Mouse (Mus musculus) liver, embryonic 14.5 days (tissue): ENCODE measurements around the gene Tbcb. TPM values are rescaled to one million over a fixed set of nuclear protein-coding genes. Genes with fewer than 3 reads are reported as not detected.

ENCODE experiments used
- ATAC-seq: fragments of 200-750 bp; cut with Nextera tagmentation; 2 replicates; pipeline ENCODE4 v1.8.0; 2017; ENCODE audit warnings: moderate number of reproducible peaks, mild to moderate bottlenecking, moderate library complexity; ENCODE audit not compliant: insufficient read depth
- DNase-seq, 3 experiments: peaks; one replicate each; pipeline ENCODE4 v3.0.0-alpha.2; 2012 to 2013; ENCODE audit warnings: low read depth in 3 of 3, low spot score in 3 of 3
- H3K27ac ChIP-seq: fragments of 300-500 bp; sonication (generic); 2 replicates; pipeline ENCODE4 v1.5.1; 2014; ENCODE audit warnings: moderate library complexity, mild to moderate bottlenecking, control low read depth, inconsistent platforms
- H3K27me3 ChIP-seq: fragments of 300-500 bp; sonication (generic); 2 replicates; pipeline ENCODE4 v1.6.1; 2014; ENCODE audit warnings: mild to moderate bottlenecking, low read length, moderate library complexity; ENCODE audit not compliant: control insufficient read depth, insufficient read depth
- H3K36me3 ChIP-seq: fragments of 300-500 bp; sonication (generic); replicated peaks from 2 replicates; pipeline ENCODE4 v1.6.1; 2014; ENCODE audit warnings: low read depth; ENCODE audit not compliant: control insufficient read depth, insufficient read depth
- H3K4me1 ChIP-seq, 2 experiments: fragments of 200-500 bp in 1 of 2; fragments of 300-500 bp in 1 of 2; sonication (generic) in 1 of 2; replicated peaks; 2 replicates each; pipeline ENCODE4 v1.6.1; 2012 to 2014; ENCODE audit warnings: antibody characterized with exemption in 1 of 2, inconsistent platforms in 1 of 2, low read length in 1 of 2; ENCODE audit not compliant: control insufficient read depth in 2 of 2, insufficient read depth in 2 of 2
- H3K4me2 ChIP-seq: fragments of 300-500 bp; sonication (generic); 2 replicates; pipeline ENCODE4 v1.6.1; 2014; ENCODE audit warnings: low read depth, mild to moderate bottlenecking, control low read depth, moderate library complexity
- H3K4me3 ChIP-seq, 2 experiments: fragments of 200-500 bp in 1 of 2; fragments of 300-500 bp in 1 of 2; sonication (generic) in 1 of 2; 2 replicates each; pipeline ENCODE4 v1.5.1; 2012 to 2014; ENCODE audit warnings: low read depth in 2 of 2, low read length in 2 of 2, mild to moderate bottlenecking in 2 of 2, control low read depth in 1 of 2, inconsistent platforms in 1 of 2, moderate library complexity in 1 of 2; ENCODE audit not compliant: insufficient read depth in 1 of 2
- H3K9ac ChIP-seq: fragments of 300-500 bp; sonication (generic); replicated peaks from 2 replicates; pipeline ENCODE4 v1.6.1; 2014; ENCODE audit warnings: mild to moderate bottlenecking, control low read depth, moderate library complexity
- H3K9me3 ChIP-seq: fragments of 300-500 bp; sonication (generic); 2 replicates; pipeline ENCODE4 v1.6.1; 2016; ENCODE audit warnings: low read length, mixed read lengths; ENCODE audit not compliant: control insufficient read depth
- CTCF ChIP-seq: IDR thresholded peaks from 2 replicates; pipeline ENCODE4 v1.5.1; 2016; ENCODE audit warnings: antibody characterized with exemption, low read depth, control low read depth
- EP300 ChIP-seq: IDR thresholded peaks from 2 replicates; pipeline ENCODE4 v1.6.1; 2016; ENCODE audit warnings: antibody characterized with exemption, low read depth
- WGBS: fragments of 180-500 bp; shearing (Covaris S2); extraction: QIAGEN DNeasy Blood & Tissue Kit; methylation state at CpG from one replicate; pipeline ENCODE4 v1.1.7; 2014; ENCODE audit not compliant: insufficient replicate concordance; 5-methylcytosine and 5-hydroxymethylcytosine counted together
- polyA plus RNA-seq, 2 experiments: library from polyadenylated mRNA; depleted of rRNA in 1 of 2; stranded (reverse) in 1 of 2; unstranded in 1 of 2; fragments of >200 nt; fragmentation: Nextera tagmentation in 1 of 2; extraction: Ambion mirVana in 1 of 2; gene quantifications; 2 replicates each; pipeline versions ENCODE4 v1.2.1 to v1.2.3; 2012 to 2014

Tbcb gene
- polyA plus RNA-seq, 2 experiments: 24.4 to 44.8 TPM

- Histone ChIP-seq H3K9ac (peak overlapping the region; percentile 16; the same call in 1 of the 2 replicates), H3K27ac (no peak overlapping the region), H3K9me3 (no peaks in the 10 kb centered on the region), H3K4me2 (peak overlapping the region; percentile 89), H3K4me1 (peaks cover 9 to 15% of the 10 kb centered on the region in 2 experiments), H3K27me3 (no peaks in the 10 kb centered on the region), H3K4me3 (peak overlapping the region in 1 of 2 experiments; percentile 82; a peak in 3 of 4 replicates), H3K36me3 (peaks cover 11% of the 10 kb centered on the region)
- 59% methylated on average over 6 of the region's 6 CpGs for WGBS
- DNase-seq (no peak), ATAC-seq (no peak)
- TF ChIP-seq CTCF (no peak), EP300 (no peak)
These were observed 36.6 kb downstream of the Tbcb start for GRCm38 (mm10) chr7:30195461-30195860.

- peaks cover 16% of the 10 kb centered on the region for H3K36me3 ChIP-seq
- under 1% methylated on average over 28 of the region's 28 CpGs for WGBS
- H3K27me3 ChIP-seq: no peaks in the 10 kb centered on the region
- DNase-seq (peak; percentile 90 to 92 (median 90)), ATAC-seq (peak; percentile 87)
- peak overlapping the region; percentile 82 to 85 for H3K4me3 ChIP-seq
- no peak for TF ChIP-seq CTCF
- no peak for TF ChIP-seq EP300
- peak overlapping the region; percentile 89 for H3K4me2 ChIP-seq
- peak overlapping the region; percentile 89 for H3K9ac ChIP-seq
- peaks cover 9 to 15% of the 10 kb centered on the region in 2 experiments for H3K4me1 ChIP-seq
- H3K9me3 ChIP-seq: no peaks in the 10 kb centered on the region
- peak overlapping the region; percentile 64 for H3K27ac ChIP-seq
These were observed 37.2 kb downstream of the Tbcb start for GRCm38 (mm10) chr7:30194884-30195283.

- DNase-seq: peak in 1 of 3 experiments; percentile 47
- TF ChIP-seq CTCF: no peak
- TF ChIP-seq EP300: no peak
These were observed 37.8 kb downstream of the Tbcb start for GRCm38 (mm10) chr7:30194101-30194831.

GRCm38 (mm10) chr7:30193581-30194100 is 38.4 kb downstream of the Tbcb start:
- ATAC-seq: peak; percentile 77
- Histone ChIP-seq H3K9me3 (no peaks in the 10 kb centered on the region), H3K36me3 (peaks cover 21% of the 10 kb centered on the region), H3K4me1 (peaks cover 9 to 15% of the 10 kb centered on the region in 2 experiments), H3K27ac (peak overlapping the region; percentile 66), H3K4me2 (peak overlapping the region; percentile 89), H3K27me3 (no peaks in the 10 kb centered on the region), H3K4me3 (peak overlapping the region; percentile 82 to 85), H3K9ac (peak overlapping the region; percentile 89)
- WGBS: 1% methylated on average over 26 of the region's 26 CpGs
- DNase-seq: peak; percentile 75 to 77 (median 75)
- TF ChIP-seq CTCF (no peak), EP300 (no peak)

More at GRCm38 (mm10) chr7:30194101-30194831, 37.8 kb downstream of the Tbcb start:
- peaks cover 9 to 15% of the 10 kb centered on the region in 2 experiments for H3K4me1 ChIP-seq
- peaks cover 18% of the 10 kb centered on the region for H3K36me3 ChIP-seq
- peak; percentile 52 for ATAC-seq
- H3K27ac ChIP-seq: peak overlapping the region; percentile 64
- H3K27me3 ChIP-seq: no peaks in the 10 kb centered on the region
- peak overlapping the region; percentile 89 for H3K9ac ChIP-seq
- peak overlapping the region; percentile 82 to 85 for H3K4me3 ChIP-seq
- no peaks in the 10 kb centered on the region for H3K9me3 ChIP-seq
- H3K4me2 ChIP-seq: peak overlapping the region; percentile 89
- WGBS: under 1% methylated on average over 26 of the region's 26 CpGs

- WGBS: 64% methylated on average over 9 of the region's 9 CpGs
- Histone ChIP-seq H3K27me3 (no peaks in the 10 kb centered on the region), H3K27ac (peak overlapping the region; percentile 66), H3K4me2 (peak overlapping the region; percentile 89), H3K4me3 (peak overlapping the region; percentile 29 to 82; a peak in 2 of 4 replicates), H3K36me3 (peaks cover 26% of the 10 kb centered on the region), H3K4me1 (peaks cover 9 to 15% of the 10 kb centered on the region in 2 experiments), H3K9ac (peak overlapping the region; percentile 89), H3K9me3 (no peaks in the 10 kb centered on the region)
- TF ChIP-seq EP300: no peak
- TF ChIP-seq CTCF: no peak
- no peak for DNase-seq
- ATAC-seq: no peak
These were observed 39.1 kb downstream of the Tbcb start for GRCm38 (mm10) chr7:30193013-30193412.
